Mouse (Mus musculus) neural tube, embryonic 12.5 days (tissue): ENCODE measurements around the gene Gm12887. TPM values are rescaled to one million over a fixed set of nuclear protein-coding genes. Genes with fewer than 3 reads are reported as not detected.

Source experiments
- ATAC-seq: fragments of 200-750 bp; cut with Nextera tagmentation; 2 replicates; pipeline ENCODE4 v1.8.0; 2017; ENCODE audit warnings: low read depth, mild to moderate bottlenecking, moderate TSS enrichment, moderate library complexity; ENCODE audit not compliant: low FRiP score
- H3K27ac ChIP-seq: fragments of 300-500 bp; sonication (generic); 2 replicates; pipeline ENCODE4 v1.5.1; 2016
- H3K27me3 ChIP-seq: fragments of 300-500 bp; sonication (generic); replicated peaks from 2 replicates; pipeline ENCODE4 v1.6.1; 2016; ENCODE audit warnings: mild to moderate bottlenecking
- H3K36me3 ChIP-seq: fragments of 300-500 bp; sonication (generic); 2 replicates; pipeline ENCODE4 v1.6.1; 2016; ENCODE audit warnings: mild to moderate bottlenecking
- H3K4me1 ChIP-seq: fragments of 300-500 bp; sonication (generic); 2 replicates; pipeline ENCODE4 v1.6.1; 2016
- H3K4me2 ChIP-seq: fragments of 300-500 bp; sonication (generic); replicated peaks from 2 replicates; pipeline ENCODE4 v1.6.1; 2016; ENCODE audit warnings: mild to moderate bottlenecking
- H3K4me3 ChIP-seq: fragments of 300-500 bp; sonication (generic); 2 replicates; pipeline ENCODE4 v1.5.1; 2016
- H3K9ac ChIP-seq: fragments of 300-500 bp; sonication (generic); 2 replicates; pipeline ENCODE4 v1.6.1; 2016; ENCODE audit warnings: mild to moderate bottlenecking
- H3K9me3 ChIP-seq: fragments of 300-500 bp; sonication (generic); 2 replicates; pipeline ENCODE4 v1.6.1; 2016; ENCODE audit warnings: mild to moderate bottlenecking
- WGBS: fragments of 180-500 bp; shearing (Covaris S2); methylation state at CpG from one replicate; pipeline ENCODE4 v1.1.7; 2016; 5-methylcytosine and 5-hydroxymethylcytosine counted together
- polyA plus RNA-seq: library from polyadenylated mRNA; unstranded; fragments of >200 nt; fragmentation: Nextera tagmentation; extraction: Ambion mirVana; gene quantifications from 2 replicates; pipeline ENCODE4 v1.2.1, GENCODE M21; 2016

The Gm12887 gene
- polyA plus RNA-seq = not detected in 2 replicates

- Histone ChIP-seq H3K9ac (no peak within 1 kb of the TSS), H3K4me2 (no peak within 1 kb of the TSS), H3K9me3 (peaks cover 80% of the 10 kb centered on the region), H3K27me3 (no peaks in the 10 kb centered on the region), H3K27ac (no peak within 1 kb of the TSS), H3K36me3 (no peaks in the 10 kb centered on the region), H3K4me3 (no peak within 1 kb of the TSS), H3K4me1 (no peaks in the 10 kb centered on the region)
- 54% methylated on average over 2 of the region's 2 CpGs for WGBS
- ATAC-seq = no peak
These were observed at the start of gene Gm12887 for GRCm38 (mm10) chr4:121622003-121622402. Gene Gm12887 (minus strand): TSS chr4:121622103.

DNA sequence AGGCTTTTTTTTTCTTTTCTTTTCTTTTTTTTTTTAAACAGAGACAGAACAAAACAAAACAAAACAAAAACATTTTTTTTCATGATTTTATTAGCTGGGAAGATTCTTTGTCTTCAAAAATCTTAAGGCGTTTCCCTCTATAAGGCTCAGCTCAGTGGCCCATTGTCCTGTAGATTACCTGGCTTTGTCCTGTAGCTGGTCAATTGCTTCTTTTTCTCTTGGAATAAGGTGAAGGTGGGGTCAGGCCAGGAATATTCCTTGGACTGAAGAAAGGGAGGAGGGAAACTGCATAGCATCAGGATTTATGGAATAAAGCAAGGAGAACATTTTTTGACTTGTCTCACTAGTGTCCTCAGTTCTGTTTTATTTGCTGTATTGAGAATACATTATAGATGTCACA, 35.1 kb upstream of the Gm12887 start:
- no peaks in the 10 kb centered on the region for H3K36me3 ChIP-seq
- no peaks in the 10 kb centered on the region for H3K27me3 ChIP-seq
- 78% methylated on average over 1 of the region's 1 CpGs for WGBS
- H3K9me3 ChIP-seq = peaks cover 45% of the 10 kb centered on the region
- no peak overlapping the region for H3K9ac ChIP-seq
- H3K4me3 ChIP-seq = no peak overlapping the region
- H3K4me2 ChIP-seq = no peak overlapping the region
- no peaks in the 10 kb centered on the region for H3K4me1 ChIP-seq
- H3K27ac ChIP-seq = no peak overlapping the region
- ATAC-seq = no peak

Other genes starting within 250 kb of the Gm12887 start
- not detected in 2 replicates for gene Gm12886, start 199.0 kb downstream of the Gm12887 start, polyA plus RNA-seq